Mouse (Mus musculus) thymus, postnatal 0 days (tissue): ENCODE results near the gene Dpp6. TPM values are rescaled to one million over a fixed set of nuclear protein-coding genes. Genes with fewer than 3 reads are reported as not detected.

ENCODE experiments used
- DNase-seq: peaks from one replicate; pipeline ENCODE4 v3.0.0-alpha.2; 2015; ENCODE audit warnings: low spot score
- polyA plus RNA-seq: library from polyadenylated mRNA; unstranded; fragments of >200 nt; fragmentation: Nextera tagmentation; extraction: Ambion mirVana; gene quantifications from 2 replicates; pipeline ENCODE4 v1.2.1, GENCODE M21; 2015

The Dpp6 gene
- polyA plus RNA-seq, 1 experiment from 2014 or later = 0.18 TPM

GRCm38 (mm10) chr5:26945169-26945920 is 128.3 kb downstream of the Dpp6 start:
- DNase-seq = no peak

GRCm38 (mm10) chr5:26969941-26970590 is 153.1 kb downstream of the Dpp6 start:
- no peak for DNase-seq

- DNase-seq = no peak
Measured at GRCm38 (mm10) chr5:26973166-26973565, 156.2 kb downstream of the Dpp6 start.

GRCm38 (mm10) chr5:26979348-26979747 is 162.3 kb downstream of the Dpp6 start:
- no peak for DNase-seq

GRCm38 (mm10) chr5:26979755-26980154 is 162.8 kb downstream of the Dpp6 start:
- no peak for DNase-seq

GRCm38 (mm10) chr5:26985114-26985513 is 168.1 kb downstream of the Dpp6 start:
- DNase-seq = no peak

GRCm38 (mm10) chr5:26991587-26991986 is 174.6 kb downstream of the Dpp6 start:
- no peak for DNase-seq

GRCm38 (mm10) chr5:27003537-27003936 is 186.5 kb downstream of the Dpp6 start:
- no peak for DNase-seq

GRCm38 (mm10) chr5:27009157-27009556 is 192.2 kb downstream of the Dpp6 start:
- no peak for DNase-seq

- DNase-seq = no peak
Measured at GRCm38 (mm10) chr5:27010582-27010981, 193.6 kb downstream of the Dpp6 start.

- no peak for DNase-seq
Measured at GRCm38 (mm10) chr5:27018314-27018956, 201.4 kb downstream of the Dpp6 start.

GRCm38 (mm10) chr5:27028611-27029010 is 211.6 kb downstream of the Dpp6 start:
- no peak for DNase-seq

GRCm38 (mm10) chr5:27029784-27030183 is 212.8 kb downstream of the Dpp6 start:
- no peak for DNase-seq

GRCm38 (mm10) chr5:27034858-27035257 is 217.9 kb downstream of the Dpp6 start:
- DNase-seq = no peak

GRCm38 (mm10) chr5:27035291-27035690 is 218.3 kb downstream of the Dpp6 start:
- no peak for DNase-seq

GRCm38 (mm10) chr5:27035891-27036290 is 218.9 kb downstream of the Dpp6 start:
- no peak for DNase-seq

- no peak for DNase-seq
Measured at GRCm38 (mm10) chr5:27037796-27038195, 220.8 kb downstream of the Dpp6 start.

GRCm38 (mm10) chr5:27048167-27048566 is 231.2 kb downstream of the Dpp6 start:
- DNase-seq = no peak

GRCm38 (mm10) chr5:27048926-27049325 is 231.9 kb downstream of the Dpp6 start:
- no peak for DNase-seq

- DNase-seq = no peak
Measured at GRCm38 (mm10) chr5:27049341-27050091, 232.5 kb downstream of the Dpp6 start.

GRCm38 (mm10) chr5:27051250-27051649 is 234.2 kb downstream of the Dpp6 start:
- no peak for DNase-seq

- no peak for DNase-seq
Measured at GRCm38 (mm10) chr5:27052441-27052840, 235.4 kb downstream of the Dpp6 start.
